ENCODE assay signal across 1 mouse cellular context in the genomic region with DNA sequence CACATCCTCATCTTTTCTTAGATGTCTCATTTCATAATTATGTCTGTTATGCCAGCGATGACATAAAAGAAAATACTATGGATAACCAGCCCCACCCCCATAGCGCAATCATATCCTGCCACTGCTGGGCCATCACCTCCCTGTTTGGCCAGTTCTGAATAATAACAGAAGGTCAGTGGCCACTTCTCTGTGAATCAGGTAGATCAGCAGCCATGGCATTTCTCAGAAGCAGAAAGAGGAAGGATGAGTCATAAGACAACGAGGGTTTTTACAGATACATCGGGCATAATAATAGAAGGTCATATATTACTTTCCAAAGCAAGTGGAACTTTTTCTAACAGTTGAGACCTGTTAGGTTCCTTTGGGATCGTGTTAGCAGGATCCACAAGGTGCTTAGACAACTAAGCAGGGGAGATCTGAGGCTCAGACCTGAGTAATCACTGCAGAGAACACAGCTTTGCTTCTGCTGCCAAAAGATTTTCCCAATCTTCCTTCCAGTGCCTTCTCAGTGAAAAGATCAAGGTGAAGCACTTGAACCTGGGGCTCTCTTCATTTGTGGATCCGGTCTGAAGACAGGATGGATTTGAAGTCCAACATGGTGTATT.
TF ChIP-seq lines count a peak whose summit lies in the region.

No protein-coding gene starts in this region.

TF ChIP-seq in CH12.LX, 34 proteins besides CTCF, POLR2A, EP300 and RAD21 (continued from another document):
- TF ChIP-seq ZC3H11A (IDR thresholded peaks at IDR 0.05; ENCODE audit: low read depth, low read length), result no peak
- peak; percentile 96 for TF ChIP-seq ETS1 (conservative IDR thresholded peaks at IDR 0.05; ENCODE audit: low read depth, low read length)
- peak; percentile 57 for TF ChIP-seq HCFC1 (IDR thresholded peaks at IDR 0.05; ENCODE audit: low read depth, low read length)
- TF ChIP-seq JUND (conservative IDR thresholded peaks at IDR 0.05; ENCODE audit: low read depth, low read length), result peak; percentile 100
- peak; percentile 98 for TF ChIP-seq RCOR1 (conservative IDR thresholded peaks at IDR 0.05; ENCODE audit: low read depth, low read length)
